ENCODE assay signal across 9 mouse cellular contexts in the genomic region with DNA sequence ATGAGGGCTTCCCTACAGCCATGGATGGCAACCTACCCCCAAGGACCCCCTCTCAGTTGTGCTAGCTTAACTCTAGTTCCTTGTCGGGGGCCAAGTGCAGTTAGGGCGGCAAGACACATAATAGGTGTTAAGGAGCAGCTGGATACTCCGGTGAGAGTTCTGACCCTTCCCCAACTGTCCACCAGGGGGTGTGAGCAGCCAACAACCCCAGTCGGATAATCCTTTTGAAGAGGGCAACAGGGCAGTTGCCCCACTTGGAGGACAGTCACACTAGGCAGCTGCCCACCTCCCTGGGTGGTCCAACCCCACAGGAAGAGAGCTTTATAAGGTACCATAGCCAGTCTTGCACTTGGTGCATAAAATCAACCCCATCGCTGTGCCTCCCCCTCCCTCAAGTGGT. TPM values are rescaled to one million over a fixed set of nuclear protein-coding genes. Genes with fewer than 3 reads are reported as not detected.
DNase-seq lines count a peak whose midpoint lies in the region; ATAC-seq lines count a peak whose summit lies in the region.
"Had no signal": no experiment of that assay in that cellular context is flagged by ENCODE, and none has a peak within 500 bp of the region (broad histone marks: within the 10 kb centered on the region; RNA-seq: fewer than 3 reads in every experiment).

No protein-coding gene starts in this region.

- 44% methylated on average over 5 of the region's 5 CpGs for WGBS in heart, embryonic 10.5 days
- WGBS in liver, embryonic 11.5 days: 44% methylated on average over 5 of the region's 5 CpGs

- H3K9me3 ChIP-seq in heart, embryonic 10.5 days: no peaks in the 10 kb centered on the region
- H3K9me3 ChIP-seq in liver, embryonic 11.5 days (ENCODE audit: control insufficient read depth, low read length): no peaks in the 10 kb centered on the region
- H3K9me3 ChIP-seq: limb, embryonic 13.5 days had no signal

- H3K9ac ChIP-seq in liver, embryonic 11.5 days (ENCODE audit: low read depth, low read length): no peak overlapping the region
- H3K9ac ChIP-seq: limb, embryonic 13.5 days had no signal

- H3K4me3 ChIP-seq in heart, embryonic 10.5 days: no peak overlapping the region
- H3K4me3 ChIP-seq in liver, embryonic 11.5 days (ENCODE audit: low read depth, low read length): no peak overlapping the region
- H3K4me3 ChIP-seq: limb, embryonic 13.5 days had no signal

- DNase-seq in heart, postnatal 14 days: peak; percentile 11 to 29
- no peak for DNase-seq in heart, embryonic 10.5 days (ENCODE audit: low spot score)
- DNase-seq in B cell, adult 2 months: peak; percentile 6 to 18
- peak; percentile 61 for DNase-seq in adrenal gland, postnatal 14 days
- peak; percentile 43 for DNase-seq in liver, embryonic 11.5 days (ENCODE audit: low spot score)
- peak; percentile 28 for DNase-seq in thymus, postnatal 14 days
- no peak for DNase-seq in heart, postnatal 10 days
- DNase-seq in urinary bladder, postnatal 10 days (ENCODE audit: low spot score): no peak

- intact Hi-C loops in heart, postnatal 14 days (cut with DNase I): no loop called here
- intact Hi-C loops in heart, postnatal 10 days (cut with DNase I): loop anchor here (5.0 kb wide), 1 partner anchor 82 kb away; no protein-coding TSS in a partner anchor

- no peaks in the 10 kb centered on the region for H3K36me3 ChIP-seq in heart, embryonic 10.5 days
- H3K36me3 ChIP-seq in liver, embryonic 11.5 days (ENCODE audit: control insufficient read depth, insufficient read depth, low read length): no peaks in the 10 kb centered on the region
- H3K36me3 ChIP-seq: limb, embryonic 13.5 days had no signal

- no peak overlapping the region for H3K27ac ChIP-seq in heart, embryonic 10.5 days
- no peak overlapping the region for H3K27ac ChIP-seq in liver, embryonic 11.5 days (ENCODE audit: low read depth, low read length)
- H3K27ac ChIP-seq: limb, embryonic 13.5 days had no signal

- H3K27me3 ChIP-seq in heart, embryonic 10.5 days (ENCODE audit: insufficient read depth, poor library complexity, severe bottlenecking): no peaks in the 10 kb centered on the region
- H3K27me3 ChIP-seq in liver, embryonic 11.5 days (replicated peaks; ENCODE audit: control insufficient read depth, insufficient read depth, low read length): no peaks in the 10 kb centered on the region

- no peak overlapping the region for H3K4me2 ChIP-seq in liver, embryonic 11.5 days
- H3K4me2 ChIP-seq: limb, embryonic 13.5 days had no signal

- peaks cover 26% of the 10 kb centered on the region for H3K4me1 ChIP-seq in heart, embryonic 10.5 days
- H3K4me1 ChIP-seq in liver, embryonic 11.5 days (replicated peaks; ENCODE audit: control insufficient read depth, insufficient read depth, low read length): peaks cover 10% of the 10 kb centered on the region

- no peak for ATAC-seq in liver, embryonic 11.5 days (replicated peaks; ENCODE audit: low FRiP score)

RNA-seq across cellular contexts. Expression of a gene that starts 46.2 kb away (rescaled TPM):
- not detected for total RNA-seq in heart, postnatal 14 days (2021)
- polyA plus RNA-seq in heart, embryonic 10.5 days (2016; fragmentation: Nextera tagmentation; extraction: Ambion mirVana): 0.15 TPM in 1 of 2 replicates, not detected in the other
- not detected in 2 replicates for total RNA-seq in adrenal gland, postnatal 14 days (2021)
- not detected in 2 replicates for polyA plus RNA-seq in liver, embryonic 11.5 days (2014; fragmentation: Nextera tagmentation; extraction: Ambion mirVana)
- total RNA-seq in heart, postnatal 10 days (2021): not detected

Comparison
In these comparisons a context has a peak if more than half of its experiments do, and no peak if none do; other contexts are left out.
1. DNase-seq: peak in heart, postnatal 14 days (2 of 2), B cell, adult 2 months (2 of 2), adrenal gland, postnatal 14 days (single experiment), liver, embryonic 11.5 days (single experiment) and thymus, postnatal 14 days (single experiment); none in heart, embryonic 10.5 days (single experiment), heart, postnatal 10 days (0 of 2) and urinary bladder, postnatal 10 days (single experiment).